Mouse (Mus musculus): ENCODE results near the gene Nr1d1.

DNA sequence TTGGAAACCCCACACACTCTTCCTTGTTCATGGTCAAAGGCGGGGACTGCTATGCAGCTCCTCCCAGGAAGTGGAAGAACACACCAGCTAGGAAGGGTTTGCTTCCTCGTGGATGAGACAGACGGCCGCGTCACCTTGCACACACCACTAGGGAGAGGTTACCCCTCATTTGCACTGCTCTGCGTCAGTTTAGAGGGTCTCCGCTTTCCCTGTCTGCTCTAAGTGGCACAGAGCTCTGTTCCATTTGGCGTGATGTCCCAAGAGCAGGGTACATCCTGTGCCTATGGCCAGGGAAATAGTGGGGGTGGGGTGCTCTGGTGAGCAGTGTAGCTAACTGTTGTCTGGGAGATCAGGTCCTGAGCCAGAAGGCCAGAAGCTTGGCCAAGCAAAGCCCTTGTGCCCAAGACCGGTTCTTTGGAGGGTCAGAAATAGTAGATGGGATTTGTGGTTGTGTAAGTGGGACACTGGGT lies 20.9 kb downstream of the Nr1d1 start:
- TF ChIP-seq CTCF (IDR thresholded peaks at IDR 0.05) (peak; percentile 17; the same call in 1 of the 2 replicates), EP300 (IDR thresholded peaks at IDR 0.05) (no peak; the same call in 1 of the 2 replicates)
